In genomic region chr10:24164909-24165304, GRCm38 (mm10) we compare ENCODE assay signal across 10 mouse cellular contexts. TPM values are rescaled to one million over a fixed set of nuclear protein-coding genes. Genes with fewer than 3 reads are reported as not detected.
DNase-seq lines count a peak whose midpoint lies in the region; TF ChIP-seq lines count a peak whose summit lies in the region.
"Had no signal": no experiment of that assay in that cellular context is flagged by ENCODE, and none has a peak within 500 bp of the region (broad histone marks: within the 10 kb centered on the region; RNA-seq: fewer than 3 reads in every experiment).

No protein-coding gene starts in this region.

- no peak for DNase-seq in kidney, adult 2 months
- no peak for DNase-seq in kidney, adult 18-20 months
- no peak for DNase-seq in ES-E14 (ENCODE audit: low read depth, low spot score)
- no peak for DNase-seq in embryonic facial prominence, embryonic 10.5 days (ENCODE audit: low spot score)
- DNase-seq in adrenal gland, adult 2 months: no peak
- DNase-seq in c-Kit-positive CD71-positive TER-119-positive erythroid progenitor cells, embryonic 14.5 days (ENCODE audit: low spot score): no peak

- 60% methylated on average over 6 of the region's 6 CpGs for WGBS in kidney, adult 2 months
- WGBS in embryonic facial prominence, embryonic 10.5 days: 70% methylated on average over 6 of the region's 6 CpGs

- no peak overlapping the region for H3K9ac ChIP-seq in ES-E14 (ENCODE audit: insufficient read depth, low read depth, low read length, poor library complexity, severe bottlenecking)

- in situ Hi-C loops in ES-E14 (cut with MboI; ENCODE audit: low sequenced_read_pairs in 2 of 2, unreplicated experiment in 2 of 2): loop anchor here in 1 of 2 experiments (10.0 kb wide), 1 partner anchor 140 kb away; no protein-coding TSS in a partner anchor

- H3K9me3 ChIP-seq in ES-E14 (ENCODE audit: control insufficient read depth, insufficient read depth, low read depth, low read length): no peaks in the 10 kb centered on the region
- H3K9me3 ChIP-seq in embryonic facial prominence, embryonic 10.5 days: no peaks in the 10 kb centered on the region
- H3K9me3 ChIP-seq in megakaryocyte, embryonic 14.5 days: no peaks in the 10 kb centered on the region

- peaks cover 51% of the 10 kb centered on the region for H3K4me1 ChIP-seq in kidney, adult 2 months (ENCODE audit: control insufficient read depth, insufficient read depth, low read length)
- peaks cover 3 to 17% of the 10 kb centered on the region in 2 experiments; a peak in 2 of 4 replicates for H3K4me1 ChIP-seq in ES-E14 (ENCODE audit: control insufficient read depth in 2 of 2, insufficient read depth in 2 of 2, low read length in 2 of 2, poor library complexity in 1 of 2)
- H3K4me1 ChIP-seq in embryonic facial prominence, embryonic 10.5 days: peaks cover 16% of the 10 kb centered on the region
- peaks cover 97% of the 10 kb centered on the region for H3K4me1 ChIP-seq in megakaryocyte, embryonic 14.5 days

- H3K27me3 ChIP-seq in kidney, adult 2 months (replicated peaks; ENCODE audit: control insufficient read depth, insufficient read depth, low read length): no peaks in the 10 kb centered on the region
- H3K27me3 ChIP-seq in embryonic facial prominence, embryonic 10.5 days (replicated peaks; ENCODE audit: low read depth, poor library complexity, severe bottlenecking): no peaks in the 10 kb centered on the region
- H3K27me3 ChIP-seq in megakaryocyte, embryonic 14.5 days (replicated peaks): no peaks in the 10 kb centered on the region

- TF ChIP-seq CTCF in kidney, adult 2 months (conservative IDR thresholded peaks at IDR 0.05; ENCODE audit: insufficient read depth, insufficient read length, low read depth, low read length): no peak

- peak overlapping the region; percentile 43; the same call in 1 of the 2 replicates for H3K27ac ChIP-seq in kidney, adult 2 months (ENCODE audit: insufficient read depth, low read depth, low read length)
- H3K27ac ChIP-seq in ES-E14 (ENCODE audit: insufficient read depth, low read depth, low read length, poor library complexity, severe bottlenecking): peak overlapping the region; percentile 35; the same call in 1 of the 2 replicates
- 0 out of 2 replicates have a peak overlapping the region, but pooled peaks have one; percentile 19 for H3K27ac ChIP-seq in embryonic facial prominence, embryonic 10.5 days (replicated peaks)

- TF ChIP-seq POLR2A in kidney, adult 2 months (IDR thresholded peaks at IDR 0.05; ENCODE audit: low read depth, low read length): no peak

- no peaks in the 10 kb centered on the region; the same call in 1 of the 2 replicates for H3K36me3 ChIP-seq in kidney, adult 2 months (ENCODE audit: control insufficient read depth, insufficient read depth, low read length)
- H3K36me3 ChIP-seq in ES-E14 (ENCODE audit: control insufficient read depth, insufficient read depth, low read length, poor library complexity, severe bottlenecking): no peaks in the 10 kb centered on the region; the same call in 1 of the 2 replicates
- no peaks in the 10 kb centered on the region for H3K36me3 ChIP-seq in embryonic facial prominence, embryonic 10.5 days (replicated peaks)
- H3K36me3 ChIP-seq in megakaryocyte, embryonic 14.5 days (replicated peaks; ENCODE audit: low read length): peaks cover 72% of the 10 kb centered on the region

- no peak overlapping the region for H3K4me3 ChIP-seq in kidney, adult 2 months (ENCODE audit: insufficient read depth, low read depth, low read length)
- no peak overlapping the region for H3K4me3 ChIP-seq in ES-E14 (ENCODE audit: insufficient read depth in 1 of 2, low read depth in 1 of 2, low read length in 2 of 2, poor library complexity in 1 of 2, severe bottlenecking in 1 of 2)
- H3K4me3 ChIP-seq in embryonic facial prominence, embryonic 10.5 days: no peak overlapping the region
- peak overlapping the region; percentile 76 for H3K4me3 ChIP-seq in megakaryocyte, embryonic 14.5 days (replicated peaks)

TF ChIP-seq in ES-E14, 5 proteins besides CTCF, POLR2A, EP300 and RAD21:
- no peak for TF ChIP-seq MAFK (IDR thresholded peaks at IDR 0.05; ENCODE audit: insufficient read depth, low read depth, low read length)
- no peak for TF ChIP-seq CHD2 (IDR thresholded peaks at IDR 0.05; ENCODE audit: low read depth, low read length)
- TF ChIP-seq ZNF384 (IDR thresholded peaks at IDR 0.05; ENCODE audit: low read depth, low read length): no peak
- TF ChIP-seq ZC3H11A (IDR thresholded peaks at IDR 0.05; ENCODE audit: borderline replicate concordance, low read depth, low read length): no peak
- TF ChIP-seq HCFC1 (IDR thresholded peaks at IDR 0.05; ENCODE audit: borderline replicate concordance, insufficient read depth, low read length): no peak

RNA-seq across cellular contexts. Expression of gene Stx7, which starts 15.8 kb away (rescaled TPM):
- polyA plus RNA-seq in kidney, adult 2 months (2012; rRNA removed): 168 and 197 TPM in 2 replicates
- total RNA-seq in ES-E14 (2012; rRNA removed): 27.0 and 44.5 TPM in 2 replicates
- polyA plus RNA-seq in embryonic facial prominence, embryonic 10.5 days (2016; fragmentation: Nextera tagmentation; extraction: Ambion mirVana): 47.9 and 55.1 TPM in 2 replicates
- 109 and 228 TPM in 2 replicates for polyA plus RNA-seq in megakaryocyte, embryonic 14.5 days (2012; ENCODE audit: insufficient read depth, low replicate concordance)
- total RNA-seq in adrenal gland, adult 2 months (2021): 100 to 1,000 TPM; 115 to 182 TPM
- polyA plus RNA-seq in adrenal gland, adult 2 months (2012; rRNA removed): 48.7 and 66.3 TPM in 2 replicates

RNA-seq across cellular contexts. Expression of gene Taar9, which starts 55.6 kb away (rescaled TPM):
- polyA plus RNA-seq in kidney, adult 2 months (2012; rRNA removed): not detected in 2 replicates
- total RNA-seq in ES-E14 (2012; rRNA removed): not detected in 2 replicates
- polyA plus RNA-seq in embryonic facial prominence, embryonic 10.5 days (2016; fragmentation: Nextera tagmentation; extraction: Ambion mirVana): not detected in 2 replicates
- polyA plus RNA-seq in megakaryocyte, embryonic 14.5 days (2012; ENCODE audit: insufficient read depth, low replicate concordance): not detected in 2 replicates
- not detected for total RNA-seq in adrenal gland, adult 2 months (2021)
- polyA plus RNA-seq in adrenal gland, adult 2 months (2012; rRNA removed): not detected in 2 replicates
- total RNA-seq: adrenal gland, postnatal 4 days; left cerebral cortex, postnatal 25 days had no signal
- polyA plus RNA-seq: large intestine, adult 2 months had no signal

RNA-seq across cellular contexts. Expression of gene Moxd1, which starts 58.4 kb away (rescaled TPM):
- 0.06 and 0.23 TPM in 2 replicates for polyA plus RNA-seq in kidney, adult 2 months (2012; rRNA removed)
- 2.9 and 7.1 TPM in 2 replicates for total RNA-seq in ES-E14 (2012; rRNA removed)
- polyA plus RNA-seq in embryonic facial prominence, embryonic 10.5 days (2016; fragmentation: Nextera tagmentation; extraction: Ambion mirVana): 12.8 and 15.3 TPM in 2 replicates
- not detected in 2 replicates for polyA plus RNA-seq in megakaryocyte, embryonic 14.5 days (2012; ENCODE audit: insufficient read depth, low replicate concordance)
- total RNA-seq in adrenal gland, adult 2 months (2021): under 1 TPM in 1 of 2 experiments, not detected in 1; 0.10 TPM
- 0.61 and 1.7 TPM in 2 replicates for polyA plus RNA-seq in adrenal gland, adult 2 months (2012; rRNA removed)
